14 mouse cellular contexts compared by ENCODE assay signal in genomic region chr15:78256602-78257259, GRCm38 (mm10). TPM values are rescaled to one million over a fixed set of nuclear protein-coding genes. Genes with fewer than 3 reads are reported as not detected.
DNase-seq lines count a peak whose midpoint lies in the region; ATAC-seq and TF ChIP-seq lines count a peak whose summit lies in the region.
"Not testable (repeated sequence)": the region's sequence is repeated elsewhere in the genome, so short reads cannot be mapped to it uniquely, and the experiment has no call there.
"Had no signal": no experiment of that assay in that cellular context is flagged by ENCODE, and none has a peak within 500 bp of the region (broad histone marks: within the 10 kb centered on the region; RNA-seq: fewer than 3 reads in every experiment).

No protein-coding gene starts in this region.

- TF ChIP-seq CTCF in MEL (IDR thresholded peaks at IDR 0.05 in 2 of 3, conservative IDR thresholded peaks at IDR 0.05 in 1 of 3; ENCODE audit: control insufficient read depth in 1 of 3, insufficient read depth in 1 of 3, low read depth in 2 of 3, low read length in 3 of 3, poor library complexity in 1 of 3, severe bottlenecking in 1 of 3); bone marrow macrophage, adult 2 months (IDR thresholded peaks at IDR 0.05; ENCODE audit: low read depth, low read length): not testable (repeated sequence)

- 0 out of 2 replicates have a peak, but pooled peaks have one; percentile 22 for ATAC-seq in kidney, embryonic 14.5 days (ENCODE audit: low FRiP score, low TSS enrichment)
- ATAC-seq in liver, embryonic 12.5 days; liver, embryonic 16.5 days (ENCODE audit: low read depth); neural tube, embryonic 13.5 days (ENCODE audit: low read depth): not testable (repeated sequence)

- H3K9ac ChIP-seq in MEL (ENCODE audit: control insufficient read depth, low read depth, low read length, poor library complexity, severe bottlenecking); kidney, embryonic 14.5 days (ENCODE audit: low read depth, low read length); liver, embryonic 16.5 days (ENCODE audit: low read depth, low read length): not testable (repeated sequence)
- H3K9ac ChIP-seq in liver, embryonic 12.5 days: 0 out of 2 replicates have a peak overlapping the region, but pooled peaks have one; percentile 6
- 0 out of 2 replicates have a peak overlapping the region, but pooled peaks have one; percentile 26 for H3K9ac ChIP-seq in neural tube, embryonic 13.5 days

- not testable (repeated sequence) for H3K27ac ChIP-seq in MEL (ENCODE audit: control insufficient read depth, low read depth, low read length); kidney, embryonic 14.5 days (ENCODE audit: low read depth, low read length); liver, embryonic 12.5 days; neural tube, embryonic 13.5 days (replicated peaks)
- peak overlapping the region; percentile 28 for H3K27ac ChIP-seq in bone marrow macrophage, adult 2 months (ENCODE audit: insufficient read depth, low read depth, low read length)
- H3K27ac ChIP-seq in liver, embryonic 16.5 days (ENCODE audit: low read length): peak overlapping the region; percentile 57
- peak overlapping the region; percentile 96 for H3K27ac ChIP-seq in macrophage

- DNase-seq in MEL (ENCODE audit: low read depth, low spot score): not testable (repeated sequence)

- TF ChIP-seq EP300 in MEL (IDR thresholded peaks at IDR 0.05; ENCODE audit: low read depth in 1 of 2, low read length in 2 of 2): not testable (repeated sequence)

- H3K4me2 ChIP-seq in kidney, embryonic 14.5 days (replicated peaks; ENCODE audit: low read depth, low read length); liver, embryonic 12.5 days; liver, embryonic 16.5 days (ENCODE audit: low read depth, low read length); neural tube, embryonic 13.5 days: not testable (repeated sequence)

- H3K9me3 ChIP-seq in MEL (replicated peaks; ENCODE audit: insufficient read depth, low read length); kidney, embryonic 14.5 days (ENCODE audit: control insufficient read depth, low read length); liver, embryonic 12.5 days (replicated peaks); liver, embryonic 16.5 days (replicated peaks; ENCODE audit: control insufficient read depth, low read length); neural tube, embryonic 13.5 days: not testable (repeated sequence)

- not testable (repeated sequence) for H3K27me3 ChIP-seq in MEL (ENCODE audit: control insufficient read depth in 1 of 2, insufficient read depth in 2 of 2, low read length in 2 of 2); kidney, embryonic 14.5 days (ENCODE audit: control insufficient read depth, insufficient read depth, low read length); liver, embryonic 16.5 days (ENCODE audit: control insufficient read depth, insufficient read depth, low read depth, low read length); neural tube, embryonic 13.5 days
- peaks cover 14% of the 10 kb centered on the region for H3K27me3 ChIP-seq in liver, embryonic 12.5 days (replicated peaks)

- not testable (repeated sequence) for TF ChIP-seq POLR2A in MEL (IDR thresholded peaks at IDR 0.05; ENCODE audit: control insufficient read depth in 1 of 2, insufficient read depth in 1 of 2, low read depth in 1 of 2, low read length in 2 of 2, poor library complexity in 1 of 2); bone marrow macrophage, adult 2 months (IDR thresholded peaks at IDR 0.05; ENCODE audit: borderline replicate concordance, low read depth, low read length)

- H3K4me1 ChIP-seq in MEL (ENCODE audit: control insufficient read depth in 1 of 2, insufficient read depth in 2 of 2, low read length in 2 of 2); kidney, embryonic 14.5 days (ENCODE audit: control insufficient read depth, insufficient read depth, low read length); neural tube, embryonic 13.5 days (replicated peaks): not testable (repeated sequence)
- peaks cover 18% of the 10 kb centered on the region for H3K4me1 ChIP-seq in bone marrow macrophage, adult 2 months (ENCODE audit: control insufficient read depth, insufficient read depth, low read length)
- peaks cover 39% of the 10 kb centered on the region for H3K4me1 ChIP-seq in liver, embryonic 12.5 days
- H3K4me1 ChIP-seq in liver, embryonic 16.5 days (ENCODE audit: control insufficient read depth, low read depth, low read length): peaks cover 16% of the 10 kb centered on the region

- not testable (repeated sequence) for H3K79me2 ChIP-seq in MEL (ENCODE audit: control insufficient read depth, insufficient read depth, low read length, poor library complexity); macrophage (ENCODE audit: inconsistent target)

- not testable (repeated sequence) for TF ChIP-seq RAD21 in MEL (IDR thresholded peaks at IDR 0.05; ENCODE audit: low read depth, low read length)

- not testable (repeated sequence) for H3K36me3 ChIP-seq in MEL (ENCODE audit: control insufficient read depth in 1 of 2, insufficient read depth in 2 of 2, low read length in 2 of 2); kidney, embryonic 14.5 days (ENCODE audit: control insufficient read depth, insufficient read depth, low read length); liver, embryonic 12.5 days; liver, embryonic 16.5 days (ENCODE audit: control insufficient read depth, insufficient read depth); neural tube, embryonic 13.5 days
- H3K36me3 ChIP-seq in macrophage (ENCODE audit: inconsistent target): peaks cover 65% of the 10 kb centered on the region

- not testable (repeated sequence) for H3K4me3 ChIP-seq in MEL (ENCODE audit: control insufficient read depth in 1 of 2, insufficient read depth in 1 of 2, low read depth in 2 of 2, low read length in 2 of 2); bone marrow macrophage, adult 2 months (ENCODE audit: insufficient read depth, low read length); kidney, embryonic 14.5 days (ENCODE audit: low read length); liver, embryonic 12.5 days; liver, embryonic 16.5 days (ENCODE audit: low read depth, low read length); macrophage (ENCODE audit: inconsistent target); neural tube, embryonic 13.5 days

RNA-seq across cellular contexts. Expression of gene Ncf4, which starts 12.1 kb away (rescaled TPM):
- 1.7 and 2.8 TPM in 2 replicates for total RNA-seq in MEL (2012; rRNA removed)
- polyA plus RNA-seq in MEL (2012; ENCODE audit: insufficient read depth in 1 of 2, insufficient read length in 2 of 2, low read depth in 1 of 2, low replicate concordance in 2 of 2, missing spikeins in 1 of 2): 10 to 100 TPM in 1 of 2 experiments, not detected in 1; 16.5 TPM
- 350 and 424 TPM in 2 replicates for polyA plus RNA-seq in bone marrow macrophage, adult 2 months (2012; ENCODE audit: insufficient read depth, insufficient read length, missing spikeins)
- polyA plus RNA-seq in kidney, embryonic 14.5 days (2014; fragmentation: Nextera tagmentation; extraction: Ambion mirVana): 1.2 and 1.9 TPM in 2 replicates
- polyA plus RNA-seq in liver, embryonic 12.5 days (2016; fragmentation: Nextera tagmentation; extraction: Ambion mirVana): 31.4 and 37.5 TPM in 2 replicates
- polyA plus RNA-seq in liver, embryonic 16.5 days (2015; fragmentation: Nextera tagmentation; extraction: Ambion mirVana): 47.8 and 49.9 TPM in 2 replicates
- 100 to 1,000 TPM; 207 to 676 (median 348) TPM for total RNA-seq in macrophage (2018; cell fraction: chromatin; rRNA removed)
- 100 to 1,000 TPM in 22 of 26 experiments, 10 to 100 TPM in 4; 86.5 to 237 (median 140) TPM for total RNA-seq in macrophage (2018; cell fraction: cytosol; rRNA removed)
- total RNA-seq in macrophage (2018; cell fraction: nucleus; rRNA removed): 100 to 1,000 TPM; 191 to 475 (median 284) TPM
- 91.7 to 151 TPM (median 136 TPM) in 3 replicates for polyA plus RNA-seq in macrophage (2018)
- 1.1 and 1.9 TPM in 2 replicates for polyA plus RNA-seq in neural tube, embryonic 13.5 days (2015; fragmentation: Nextera tagmentation; extraction: Ambion mirVana)

RNA-seq across cellular contexts. Expression of gene Csf2rb2, which starts 48.8 kb away (rescaled TPM):
- total RNA-seq in MEL (2012; rRNA removed): 0.33 and 0.54 TPM in 2 replicates
- 1 to 10 TPM in 1 of 2 experiments, not detected in 1; 1.8 TPM for polyA plus RNA-seq in MEL (2012; ENCODE audit: insufficient read depth in 1 of 2, insufficient read length in 2 of 2, low read depth in 1 of 2, low replicate concordance in 2 of 2, missing spikeins in 1 of 2)
- 66.8 and 71.4 TPM in 2 replicates for polyA plus RNA-seq in bone marrow macrophage, adult 2 months (2012; ENCODE audit: insufficient read depth, insufficient read length, missing spikeins)
- 0.14 and 0.28 TPM in 2 replicates for polyA plus RNA-seq in kidney, embryonic 14.5 days (2014; fragmentation: Nextera tagmentation; extraction: Ambion mirVana)
- 0.79 and 1.0 TPM in 2 replicates for polyA plus RNA-seq in liver, embryonic 12.5 days (2016; fragmentation: Nextera tagmentation; extraction: Ambion mirVana)
- polyA plus RNA-seq in liver, embryonic 16.5 days (2015; fragmentation: Nextera tagmentation; extraction: Ambion mirVana): 1.3 and 1.9 TPM in 2 replicates
- 100 to 1,000 TPM in 24 of 26 experiments, 10 to 100 TPM in 2; 93.7 to 377 (median 188) TPM for total RNA-seq in macrophage (2018; cell fraction: chromatin; rRNA removed)
- 100 to 1,000 TPM in 23 of 26 experiments, 10 to 100 TPM in 3; 89.9 to 261 (median 155) TPM for total RNA-seq in macrophage (2018; cell fraction: cytosol; rRNA removed)
- 100 to 1,000 TPM; 161 to 367 (median 204) TPM for total RNA-seq in macrophage (2018; cell fraction: nucleus; rRNA removed)
- 77.0 to 225 TPM (median 156 TPM) in 3 replicates for polyA plus RNA-seq in macrophage (2018)
- polyA plus RNA-seq in neural tube, embryonic 13.5 days (2015; fragmentation: Nextera tagmentation; extraction: Ambion mirVana): 0.13 and 0.54 TPM in 2 replicates

RNA-seq across cellular contexts. Expression of gene Pvalb, which starts 50.5 kb away (rescaled TPM):
- total RNA-seq in MEL (2012; rRNA removed): not detected in 2 replicates
- polyA plus RNA-seq in MEL (2012; ENCODE audit: insufficient read depth in 1 of 2, insufficient read length in 2 of 2, low read depth in 1 of 2, low replicate concordance in 2 of 2, missing spikeins in 1 of 2) (not detected), macrophage (2018) (not detected in 3 replicates)
- polyA plus RNA-seq in bone marrow macrophage, adult 2 months (2012; ENCODE audit: insufficient read depth, insufficient read length, missing spikeins): 0.83 TPM in 1 of 2 replicates, not detected in the other
- polyA plus RNA-seq in kidney, embryonic 14.5 days (2014; fragmentation: Nextera tagmentation; extraction: Ambion mirVana): not detected in 2 replicates
- not detected in 2 replicates for polyA plus RNA-seq in liver, embryonic 12.5 days (2016; fragmentation: Nextera tagmentation; extraction: Ambion mirVana)
- not detected in 2 replicates for polyA plus RNA-seq in liver, embryonic 16.5 days (2015; fragmentation: Nextera tagmentation; extraction: Ambion mirVana)
- not detected for total RNA-seq in macrophage (2018; cell fraction: chromatin; rRNA removed)
- total RNA-seq in macrophage (2018; cell fraction: cytosol; rRNA removed): not detected
- total RNA-seq in macrophage (2018; cell fraction: nucleus; rRNA removed): not detected
- polyA plus RNA-seq in neural tube, embryonic 13.5 days (2015; fragmentation: Nextera tagmentation; extraction: Ambion mirVana): 2.5 and 4.1 TPM in 2 replicates
- total RNA-seq: adrenal gland, adult 2 months; adrenal gland, postnatal 25 days; G1E had no signal
- polyA plus RNA-seq: adrenal gland, adult 2 months; embryonic facial prominence, embryonic 10.5 days; forebrain, embryonic 11.5 days; forebrain, embryonic 13.5 days; forebrain, embryonic 15.5 days; G1E had no signal
